Mouse (Mus musculus): Measurements from ENCODE around the gene Fig4. TPM values are rescaled to one million over a fixed set of nuclear protein-coding genes. Genes with fewer than 3 reads are reported as not detected.

Fig4 gene
- polyA plus RNA-seq, 1 experiment from 2014 or later = 10.1 TPM

DNA sequence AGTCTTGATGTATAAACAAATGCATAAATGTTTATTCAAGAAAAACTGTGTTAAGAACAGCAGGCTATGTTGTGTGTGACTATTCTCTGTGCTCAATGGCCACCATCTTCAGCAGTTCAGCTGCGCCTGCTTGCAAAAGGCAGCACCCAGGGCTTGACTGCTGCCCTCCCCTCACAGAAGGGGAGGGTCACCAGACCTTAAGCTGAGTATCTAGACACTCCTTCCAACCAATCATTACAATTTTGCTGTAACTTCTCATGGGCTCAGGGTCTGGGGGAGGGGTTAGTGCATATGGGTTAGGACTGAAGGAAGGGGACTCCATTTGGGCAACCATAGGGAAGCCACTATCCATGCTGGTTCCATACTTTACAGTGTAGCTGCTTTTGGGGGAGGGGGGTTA, 24.3 kb downstream of the Fig4 start:
- DNase-seq (ENCODE audit: low spot score) (no peak), ATAC-seq (ENCODE audit: low FRiP score, low TSS enrichment) (no peak)
- TF ChIP-seq CTCF (IDR thresholded peaks at IDR 0.05; ENCODE audit: low read depth) (no peak), EP300 (optimal IDR thresholded peaks at IDR 0.05) (no peak)
- no peak overlapping the region for H3K9ac ChIP-seq (ENCODE audit: low read length)
- peaks cover 2% of the 10 kb centered on the region; the same call in 1 of the 2 replicates for H3K36me3 ChIP-seq (ENCODE audit: control insufficient read depth, insufficient read depth, low read length)
- no peaks in the 10 kb centered on the region for H3K9me3 ChIP-seq (ENCODE audit: control insufficient read depth, low read length)
- no peaks in the 10 kb centered on the region for H3K27me3 ChIP-seq (ENCODE audit: control insufficient read depth, insufficient read depth, low read length)
- H3K4me1 ChIP-seq (replicated peaks; ENCODE audit: control insufficient read depth, insufficient read depth) = no peaks in the 10 kb centered on the region
- no peak overlapping the region for H3K27ac ChIP-seq (replicated peaks)
- 86% methylated on average over 1 of the region's 1 CpGs for WGBS
- H3K4me3 ChIP-seq (ENCODE audit: low read depth, low read length) = no peak overlapping the region
- H3K4me2 ChIP-seq (replicated peaks; ENCODE audit: low read depth) = no peak overlapping the region

DNA sequence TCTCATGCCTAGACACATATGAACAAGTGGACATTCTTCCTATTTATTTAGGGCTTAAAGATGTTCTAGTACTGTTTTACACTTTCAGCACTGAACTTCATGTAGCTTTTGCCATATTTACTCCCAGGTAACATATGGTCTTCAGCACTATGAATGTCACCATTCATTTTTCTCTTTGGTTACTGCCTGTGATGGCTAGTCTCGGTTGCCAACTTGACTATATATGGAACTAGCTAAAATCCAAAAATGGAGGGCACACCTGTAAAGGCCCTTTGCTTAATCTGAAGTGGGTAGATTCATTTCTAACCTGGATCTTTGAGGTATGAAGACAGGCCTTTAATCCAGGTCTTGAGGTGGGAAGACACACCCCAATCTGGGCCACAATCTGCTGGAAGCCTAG, 28.2 kb downstream of the Fig4 start:
- no peaks in the 10 kb centered on the region for H3K27me3 ChIP-seq (ENCODE audit: control insufficient read depth, insufficient read depth, low read length)
- no peak overlapping the region for H3K9ac ChIP-seq (ENCODE audit: low read length)
- H3K9me3 ChIP-seq (ENCODE audit: control insufficient read depth, low read length) = no peaks in the 10 kb centered on the region
- H3K27ac ChIP-seq (replicated peaks) = no peak overlapping the region
- WGBS = 88% methylated on average over 1 of the region's 1 CpGs
- H3K36me3 ChIP-seq (ENCODE audit: control insufficient read depth, insufficient read depth, low read length) = peaks cover 2% of the 10 kb centered on the region; the same call in 1 of the 2 replicates
- DNase-seq (ENCODE audit: low spot score) (no peak), ATAC-seq (ENCODE audit: low FRiP score, low TSS enrichment) (no peak)
- TF ChIP-seq EP300 (optimal IDR thresholded peaks at IDR 0.05) (no peak), CTCF (IDR thresholded peaks at IDR 0.05; ENCODE audit: low read depth) (no peak)
- H3K4me2 ChIP-seq (replicated peaks; ENCODE audit: low read depth) = no peak overlapping the region
- no peaks in the 10 kb centered on the region for H3K4me1 ChIP-seq (replicated peaks; ENCODE audit: control insufficient read depth, insufficient read depth)
- H3K4me3 ChIP-seq (ENCODE audit: low read depth, low read length) = no peak overlapping the region

DNA sequence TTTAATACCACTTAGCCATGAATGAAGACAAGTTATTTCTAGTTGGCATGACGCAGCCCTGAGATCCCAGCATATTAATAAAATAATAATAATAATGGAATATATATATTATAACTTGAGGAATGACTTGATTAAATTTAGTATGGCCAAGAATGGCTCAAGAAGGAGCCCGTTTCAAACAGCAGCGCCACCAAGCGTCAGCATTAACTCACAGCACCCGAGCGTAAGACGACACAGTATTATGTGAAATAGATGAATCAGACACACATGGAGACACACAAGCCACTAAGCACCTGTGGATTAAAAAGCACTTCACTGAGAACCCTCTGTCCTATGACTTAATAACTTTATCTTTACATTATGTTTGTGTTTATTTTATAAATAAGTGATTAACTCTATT, 31.2 kb downstream of the Fig4 start:
- Histone ChIP-seq H3K27me3 (ENCODE audit: control insufficient read depth, insufficient read depth, low read length) (no peaks in the 10 kb centered on the region), H3K4me1 (replicated peaks; ENCODE audit: control insufficient read depth, insufficient read depth) (no peaks in the 10 kb centered on the region), H3K27ac (replicated peaks) (no peak overlapping the region), H3K4me2 (replicated peaks; ENCODE audit: low read depth) (no peak overlapping the region), H3K9me3 (ENCODE audit: control insufficient read depth, low read length) (no peaks in the 10 kb centered on the region), H3K9ac (ENCODE audit: low read length) (no peak overlapping the region), H3K36me3 (ENCODE audit: control insufficient read depth, insufficient read depth, low read length) (peaks cover 2% of the 10 kb centered on the region; the same call in 1 of the 2 replicates), H3K4me3 (ENCODE audit: low read depth, low read length) (no peak overlapping the region)
- 55% methylated on average over 7 of the region's 7 CpGs for WGBS
- TF ChIP-seq CTCF (IDR thresholded peaks at IDR 0.05; ENCODE audit: low read depth) (peak; percentile 70), EP300 (optimal IDR thresholded peaks at IDR 0.05) (no peak)
- ATAC-seq (ENCODE audit: low FRiP score, low TSS enrichment) (no peak), DNase-seq (ENCODE audit: low spot score) (peak; percentile 34)

DNA sequence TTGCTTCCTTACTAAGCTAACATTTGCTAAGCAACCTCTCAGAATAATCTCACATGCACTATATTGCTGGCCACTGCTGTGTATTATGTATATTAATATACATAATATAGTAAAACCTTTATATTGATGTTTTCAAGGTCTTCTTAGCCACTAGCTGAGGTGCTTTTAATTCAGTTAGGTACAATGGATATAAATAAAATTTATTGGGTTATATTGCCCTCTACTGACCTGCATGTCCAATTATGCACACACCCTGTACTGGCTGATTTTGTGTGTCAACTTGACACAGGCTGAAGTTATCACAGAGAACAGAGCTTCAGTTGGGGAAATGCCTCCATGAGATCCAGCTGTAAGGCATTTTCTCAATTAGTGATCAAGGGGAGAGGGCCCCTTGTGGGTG, 41.2 kb downstream of the Fig4 start:
- Histone ChIP-seq H3K36me3 (ENCODE audit: control insufficient read depth, insufficient read depth, low read length) (peaks cover 2% of the 10 kb centered on the region; the same call in 1 of the 2 replicates), H3K9me3 (ENCODE audit: control insufficient read depth, low read length) (no peaks in the 10 kb centered on the region), H3K4me3 (ENCODE audit: low read depth, low read length) (no peak overlapping the region), H3K27ac (replicated peaks) (no peak overlapping the region), H3K4me2 (replicated peaks; ENCODE audit: low read depth) (no peak overlapping the region), H3K27me3 (ENCODE audit: control insufficient read depth, insufficient read depth, low read length) (no peaks in the 10 kb centered on the region), H3K4me1 (replicated peaks; ENCODE audit: control insufficient read depth, insufficient read depth) (no peaks in the 10 kb centered on the region), H3K9ac (ENCODE audit: low read length) (no peak overlapping the region)
- DNase-seq (ENCODE audit: low spot score) (no peak), ATAC-seq (ENCODE audit: low FRiP score, low TSS enrichment) (no peak)
- TF ChIP-seq EP300 (optimal IDR thresholded peaks at IDR 0.05) = no peak
- TF ChIP-seq CTCF (IDR thresholded peaks at IDR 0.05; ENCODE audit: low read depth) = peak; percentile 24; the same call in 1 of the 2 replicates

DNA sequence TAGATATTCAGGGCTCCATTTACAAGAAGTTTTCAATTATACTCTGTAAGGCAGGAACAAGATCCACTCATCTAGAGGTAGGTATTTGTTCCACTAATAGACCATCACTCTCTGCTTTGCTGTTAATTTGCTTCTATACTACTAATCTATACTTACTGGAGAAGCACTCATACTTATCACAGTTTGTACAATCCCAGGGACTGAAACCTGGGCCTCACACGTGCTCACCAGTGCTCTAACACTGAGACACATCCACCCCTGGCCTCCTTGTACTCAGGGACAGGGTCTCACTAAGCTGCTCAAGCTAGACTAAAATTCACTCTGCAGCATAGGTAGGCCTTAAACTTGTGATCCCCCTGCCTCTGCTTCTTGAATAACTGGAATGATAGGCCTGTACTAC, 41.8 kb downstream of the Fig4 start:
- 48% methylated on average over 1 of the region's 1 CpGs for WGBS
- Histone ChIP-seq H3K4me2 (replicated peaks; ENCODE audit: low read depth) (no peak overlapping the region), H3K27me3 (ENCODE audit: control insufficient read depth, insufficient read depth, low read length) (no peaks in the 10 kb centered on the region), H3K9ac (ENCODE audit: low read length) (no peak overlapping the region), H3K36me3 (ENCODE audit: control insufficient read depth, insufficient read depth, low read length) (peaks cover 2% of the 10 kb centered on the region; the same call in 1 of the 2 replicates), H3K4me3 (ENCODE audit: low read depth, low read length) (no peak overlapping the region), H3K9me3 (ENCODE audit: control insufficient read depth, low read length) (no peaks in the 10 kb centered on the region), H3K4me1 (replicated peaks; ENCODE audit: control insufficient read depth, insufficient read depth) (no peaks in the 10 kb centered on the region), H3K27ac (replicated peaks) (no peak overlapping the region)
- ATAC-seq (ENCODE audit: low FRiP score, low TSS enrichment) (no peak), DNase-seq (ENCODE audit: low spot score) (no peak)
- TF ChIP-seq CTCF (IDR thresholded peaks at IDR 0.05; ENCODE audit: low read depth) (no peak), EP300 (optimal IDR thresholded peaks at IDR 0.05) (no peak)

DNA sequence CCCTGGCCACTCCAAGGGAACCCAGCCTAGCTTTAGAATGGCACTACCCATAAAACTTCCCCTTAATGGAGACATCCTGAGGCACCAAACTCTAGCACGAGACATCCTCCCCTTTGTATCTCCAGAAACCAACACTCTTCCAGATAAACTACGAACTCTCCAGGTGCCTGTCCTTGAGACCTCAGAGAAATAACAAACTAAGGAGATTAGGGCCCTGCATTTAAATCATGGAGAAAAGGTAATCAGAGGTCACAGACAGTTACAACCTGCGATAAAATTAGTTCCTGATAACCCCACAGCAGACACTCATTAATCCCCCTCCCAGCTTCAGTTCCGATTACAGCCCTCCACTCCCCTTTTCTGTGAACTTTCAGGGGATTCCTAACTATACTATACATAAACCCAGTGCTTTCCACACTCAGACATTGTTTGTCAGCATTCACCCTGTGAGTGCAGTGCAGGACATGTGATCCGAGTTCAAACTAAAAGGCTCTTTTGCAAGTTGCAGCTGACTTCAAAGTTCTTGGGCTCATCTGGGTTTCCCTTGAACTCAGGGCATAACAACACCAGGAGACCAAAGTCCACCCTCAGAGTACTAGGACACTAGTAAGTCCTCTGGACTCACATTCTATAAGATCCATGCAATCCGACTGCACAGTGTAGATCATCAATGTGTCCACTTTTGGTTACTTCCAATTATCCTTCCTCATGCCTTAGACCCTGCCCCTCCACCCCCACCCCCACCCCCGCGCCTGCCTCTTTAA, 42.6 kb downstream of the Fig4 start:
- Histone ChIP-seq H3K4me2 (replicated peaks; ENCODE audit: low read depth) (no peak overlapping the region), H3K9me3 (ENCODE audit: control insufficient read depth, low read length) (no peaks in the 10 kb centered on the region), H3K27me3 (ENCODE audit: control insufficient read depth, insufficient read depth, low read length) (no peaks in the 10 kb centered on the region), H3K4me1 (replicated peaks; ENCODE audit: control insufficient read depth, insufficient read depth) (no peaks in the 10 kb centered on the region), H3K4me3 (ENCODE audit: low read depth, low read length) (no peak overlapping the region), H3K27ac (replicated peaks) (no peak overlapping the region), H3K9ac (ENCODE audit: low read length) (no peak overlapping the region), H3K36me3 (ENCODE audit: control insufficient read depth, insufficient read depth, low read length) (peaks cover 2% of the 10 kb centered on the region; the same call in 1 of the 2 replicates)
- DNase-seq (ENCODE audit: low spot score) (no peak), ATAC-seq (ENCODE audit: low FRiP score, low TSS enrichment) (no peak)
- TF ChIP-seq EP300 (optimal IDR thresholded peaks at IDR 0.05) (no peak), CTCF (IDR thresholded peaks at IDR 0.05; ENCODE audit: low read depth) (no peak)
- WGBS = 51% methylated on average over 8 of the region's 8 CpGs

All from stomach, postnatal 0 days (tissue).